Mouse (Mus musculus) liver, postnatal 0 days (tissue): ENCODE results near the gene Dusp7. TPM values are rescaled to one million over a fixed set of nuclear protein-coding genes. Genes with fewer than 3 reads are reported as not detected.

ENCODE experiments used
- ATAC-seq: fragments of 200-750 bp; cut with Nextera tagmentation; 2 replicates; pipeline ENCODE4 v1.8.0; 2017; ENCODE audit warnings: mild to moderate bottlenecking, moderate library complexity
- DNase-seq: peaks from one replicate; pipeline ENCODE4 v3.0.0-alpha.2; 2016
- H3K27ac ChIP-seq: fragments of 300-500 bp; sonication (generic); 2 replicates; pipeline ENCODE4 v1.5.1; 2014; ENCODE audit warnings: antibody characterized with exemption, moderate library complexity, mild to moderate bottlenecking, low read depth
- H3K27me3 ChIP-seq: fragments of 300-500 bp; sonication (generic); 2 replicates; pipeline ENCODE4 v1.6.1; 2014; ENCODE audit warnings: low read length, control low read depth, mixed read lengths; ENCODE audit not compliant: insufficient read depth
- H3K36me3 ChIP-seq: fragments of 300-500 bp; sonication (generic); replicated peaks from 2 replicates; pipeline ENCODE4 v1.6.1; 2014; ENCODE audit warnings: mild to moderate bottlenecking, control low read depth, low read length, moderate library complexity, mixed read lengths; ENCODE audit not compliant: insufficient read depth
- H3K4me1 ChIP-seq: fragments of 300-500 bp; sonication (generic); 2 replicates; pipeline ENCODE4 v1.6.1; 2014; ENCODE audit warnings: antibody characterized with exemption, mild to moderate bottlenecking, control low read depth; ENCODE audit not compliant: insufficient read depth
- H3K4me2 ChIP-seq: fragments of 300-500 bp; sonication (generic); 2 replicates; pipeline ENCODE4 v1.6.1; 2014; ENCODE audit warnings: low read depth, mild to moderate bottlenecking, low read length, moderate library complexity, mixed read lengths
- H3K4me3 ChIP-seq: fragments of 300-500 bp; sonication (generic); 2 replicates; pipeline ENCODE4 v1.5.1; 2014; ENCODE audit warnings: low read depth, low read length
- H3K9ac ChIP-seq: fragments of 300-500 bp; sonication (generic); replicated peaks from 2 replicates; pipeline ENCODE4 v1.6.1; 2014; ENCODE audit warnings: mild to moderate bottlenecking, moderate library complexity
- H3K9me3 ChIP-seq: fragments of 300-500 bp; sonication (generic); 2 replicates; pipeline ENCODE4 v1.6.1; 2016; ENCODE audit warnings: mild to moderate bottlenecking, control low read depth, low read length, mixed read lengths
- CTCF ChIP-seq: sonication (generic); IDR thresholded peaks from 2 replicates; pipeline ENCODE4 v1.5.1; 2016; ENCODE audit warnings: antibody characterized with exemption, low read depth
- EP300 ChIP-seq: IDR thresholded peaks from 2 replicates; pipeline ENCODE4 v1.6.1; 2016; ENCODE audit warnings: antibody characterized with exemption, low read depth, mild to moderate bottlenecking
- WGBS: fragments of 180-500 bp; shearing (Covaris S2); extraction: QIAGEN DNeasy Blood & Tissue Kit; methylation state at CpG from one replicate; pipeline ENCODE4 v1.1.7; 2014; ENCODE audit not compliant: insufficient replicate concordance; 5-methylcytosine and 5-hydroxymethylcytosine counted together
- polyA plus RNA-seq: library from polyadenylated mRNA; unstranded; fragments of >200 nt; fragmentation: Nextera tagmentation; extraction: Ambion mirVana; gene quantifications from 2 replicates; pipeline ENCODE4 v1.2.1, GENCODE M21; 2015

Dusp7 gene
- polyA plus RNA-seq, 1 experiment from 2014 or later: 3.4 TPM

- no peaks in the 10 kb centered on the region for H3K9me3 ChIP-seq
- H3K27ac ChIP-seq: peak overlapping the region; percentile 55; the same call in 1 of the 2 replicates
- peak; percentile 65 for DNase-seq
- TF ChIP-seq EP300: peak; percentile 93
- TF ChIP-seq CTCF: no peak
- peaks cover 26% of the 10 kb centered on the region for H3K4me1 ChIP-seq
- WGBS: 29% methylated on average over 9 of the region's 9 CpGs
- peak; percentile 91 for ATAC-seq
- H3K4me2 ChIP-seq: peak overlapping the region; percentile 64
- H3K36me3 ChIP-seq: no peaks in the 10 kb centered on the region
- H3K4me3 ChIP-seq: 0 out of 2 replicates have a peak overlapping the region, but pooled peaks have one; percentile 7
- H3K27me3 ChIP-seq: no peaks in the 10 kb centered on the region
- H3K9ac ChIP-seq: peak overlapping the region; percentile 46
These were observed 42.7 kb downstream of the Dusp7 start for GRCm38 (mm10) chr9:106411091-106411594.

- Histone ChIP-seq H3K9me3 (no peaks in the 10 kb centered on the region), H3K27ac (peak overlapping the region; percentile 48; the same call in 1 of the 2 replicates), H3K36me3 (no peaks in the 10 kb centered on the region), H3K9ac (no peak overlapping the region), H3K4me3 (0 out of 2 replicates have a peak overlapping the region, but pooled peaks have one; percentile 7), H3K4me1 (peaks cover 26% of the 10 kb centered on the region), H3K27me3 (no peaks in the 10 kb centered on the region), H3K4me2 (peak overlapping the region; percentile 64)
- DNase-seq: no peak
- ATAC-seq: peak; percentile 74
- TF ChIP-seq CTCF (no peak), EP300 (no peak)
- WGBS: 44% methylated on average over 6 of the region's 6 CpGs
These were observed 43.3 kb downstream of the Dusp7 start for GRCm38 (mm10) chr9:106411729-106412128.

GRCm38 (mm10) chr9:106412210-106412609, 43.8 kb downstream of the Dusp7 start:
- Histone ChIP-seq H3K9me3 (no peaks in the 10 kb centered on the region), H3K4me3 (no peak overlapping the region), H3K4me2 (peak overlapping the region; percentile 64), H3K9ac (no peak overlapping the region), H3K27ac (no peak overlapping the region), H3K4me1 (peaks cover 26% of the 10 kb centered on the region), H3K36me3 (no peaks in the 10 kb centered on the region), H3K27me3 (no peaks in the 10 kb centered on the region)
- WGBS: 79% methylated on average over 3 of the region's 3 CpGs
- ATAC-seq (0 out of 2 replicates have a peak, but pooled peaks have one; percentile 6), DNase-seq (no peak)
- TF ChIP-seq CTCF (no peak), EP300 (no peak)

GRCm38 (mm10) chr9:106413606-106414005, 45.2 kb downstream of the Dusp7 start:
- Histone ChIP-seq H3K4me2 (no peak overlapping the region), H3K4me1 (peaks cover 32% of the 10 kb centered on the region), H3K27ac (no peak overlapping the region), H3K9me3 (no peaks in the 10 kb centered on the region), H3K36me3 (no peaks in the 10 kb centered on the region), H3K9ac (no peak overlapping the region), H3K27me3 (peaks cover 10% of the 10 kb centered on the region), H3K4me3 (no peak overlapping the region)
- no peak for ATAC-seq
- TF ChIP-seq CTCF (no peak), EP300 (no peak)
- DNase-seq: no peak
- 88% methylated on average over 5 of the region's 5 CpGs for WGBS

- DNase-seq (no peak), ATAC-seq (no peak)
- Histone ChIP-seq H3K4me3 (no peak overlapping the region), H3K36me3 (no peaks in the 10 kb centered on the region), H3K4me2 (no peak overlapping the region), H3K27ac (no peak overlapping the region), H3K4me1 (peaks cover 17% of the 10 kb centered on the region), H3K9ac (no peak overlapping the region), H3K27me3 (peaks cover 26% of the 10 kb centered on the region), H3K9me3 (no peaks in the 10 kb centered on the region)
- 76% methylated on average over 6 of the region's 6 CpGs for WGBS
- no peak for TF ChIP-seq EP300
- TF ChIP-seq CTCF: no peak
These were observed 48.4 kb downstream of the Dusp7 start for GRCm38 (mm10) chr9:106416826-106417225.

GRCm38 (mm10) chr9:106417841-106418625, 49.6 kb downstream of the Dusp7 start:
- peaks cover 10% of the 10 kb centered on the region for H3K4me1 ChIP-seq
- WGBS: 20% methylated on average over 29 of the region's 29 CpGs
- H3K27ac ChIP-seq: no peak overlapping the region
- H3K27me3 ChIP-seq: peaks cover 26% of the 10 kb centered on the region
- no peaks in the 10 kb centered on the region for H3K9me3 ChIP-seq
- DNase-seq (peak; percentile 70), ATAC-seq (0 out of 2 replicates have a peak, but pooled peaks have one; percentile 15)
- no peak overlapping the region for H3K9ac ChIP-seq
- TF ChIP-seq EP300: no peak
- TF ChIP-seq CTCF: no peak; the same call in 1 of the 2 replicates
- H3K4me3 ChIP-seq: no peak overlapping the region
- no peaks in the 10 kb centered on the region for H3K36me3 ChIP-seq
- H3K4me2 ChIP-seq: peak overlapping the region; percentile 56
